Mouse (Mus musculus) left cerebral cortex, adult 8-10 months (tissue): ENCODE measurements around the gene Bnip3. TPM values are rescaled to one million over a fixed set of nuclear protein-coding genes. Genes with fewer than 3 reads are reported as not detected.

Experiments used
- DNase-seq, 2 experiments: peaks; one replicate each; pipeline ENCODE4 v3.0.0; 2022; ENCODE audit warnings: low spot score in 2 of 2
- total RNA-seq, 4 experiments: library from RNA; stranded (reverse); gene quantifications; 2 replicates each; pipeline ENCODE4 v1.2.4; 2022

Gene Bnip3
- total RNA-seq, 4 experiments from 2014 or later, result 129 to 161 (median 140) TPM

GRCm38 (mm10) chr7:138906441-138906840 is 2.9 kb downstream of the Bnip3 start:
- DNase-seq, result no peak

DNA sequence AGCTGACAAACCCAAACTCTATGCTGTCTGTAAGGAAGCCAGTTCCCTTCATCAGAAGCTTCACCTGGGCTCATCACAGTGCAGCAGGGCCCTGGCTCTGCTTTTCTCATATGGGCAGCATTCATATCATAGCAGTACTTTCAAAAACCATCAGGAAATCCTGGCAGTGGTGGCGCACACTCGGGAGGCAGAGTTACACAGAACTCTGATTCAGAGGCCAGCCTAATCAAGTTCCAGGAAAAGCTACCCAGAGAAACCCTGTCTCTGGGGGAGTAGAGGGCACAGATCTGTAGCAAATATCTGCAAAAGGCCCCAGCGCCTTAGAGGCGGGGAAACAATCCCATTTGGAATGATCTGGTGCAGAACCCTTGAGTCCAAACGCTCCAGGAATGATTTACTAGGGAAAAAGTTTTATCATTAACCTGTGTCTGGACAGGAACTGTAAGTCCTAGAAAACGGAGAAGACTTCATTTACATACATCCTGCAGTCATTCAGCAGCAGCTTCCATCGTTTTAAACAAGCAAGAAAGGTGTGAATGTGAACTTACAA is 5.4 kb downstream of the Bnip3 start:
- no peak for DNase-seq

DNA sequence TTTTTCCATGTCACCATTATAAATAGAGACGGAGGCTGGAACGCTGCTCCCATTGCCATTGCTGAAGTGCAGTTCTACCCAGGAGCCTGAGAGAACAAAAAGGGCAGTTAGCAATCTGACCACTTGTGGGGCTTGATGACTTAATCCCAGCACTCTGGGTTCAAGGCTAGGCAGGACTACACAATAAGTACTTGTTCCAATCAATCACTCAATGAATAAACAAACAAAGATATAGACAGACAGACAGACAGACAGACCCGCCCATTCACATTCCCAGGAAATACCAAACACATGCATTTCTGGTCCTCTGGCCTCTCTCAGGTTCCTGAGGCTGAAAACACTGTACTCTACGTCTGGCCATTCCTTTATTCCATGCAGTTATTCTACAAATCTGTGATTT is 10.6 kb downstream of the Bnip3 start:
- no peak for DNase-seq

DNA sequence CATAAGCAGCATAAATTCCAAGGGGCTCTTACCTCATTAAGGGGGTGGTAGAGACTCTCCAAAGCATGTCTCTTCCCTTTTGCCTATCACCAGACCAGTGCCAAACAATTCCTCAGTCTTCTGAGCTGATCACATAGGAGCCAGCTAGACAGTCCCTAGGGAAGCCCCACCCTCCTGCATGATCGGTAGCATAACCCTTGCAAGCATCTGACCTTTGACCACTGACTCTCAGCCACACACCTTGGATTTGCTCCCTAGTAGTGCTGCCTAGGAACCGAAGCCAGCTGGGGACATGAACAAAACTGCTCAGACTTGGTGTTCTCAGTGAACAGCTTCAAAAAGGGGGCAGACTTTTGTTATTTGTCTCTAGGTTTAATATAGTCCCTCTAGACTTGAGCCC is 11.2 kb downstream of the Bnip3 start:
- no peak for DNase-seq

GRCm38 (mm10) chr7:138885365-138886289 is 23.7 kb downstream of the Bnip3 start:
- no peak for DNase-seq

- DNase-seq, result no peak
Observed at GRCm38 (mm10) chr7:138883724-138884123, 25.6 kb downstream of the Bnip3 start.

- DNase-seq, result no peak
Observed at GRCm38 (mm10) chr7:138875031-138875430, 34.3 kb downstream of the Bnip3 start.

GRCm38 (mm10) chr7:138872956-138873355 is 36.4 kb downstream of the Bnip3 start:
- DNase-seq, result no peak

- no peak for DNase-seq
Observed at GRCm38 (mm10) chr7:138868316-138868715, 41.0 kb downstream of the Bnip3 start.

GRCm38 (mm10) chr7:138867286-138867685 is 42.0 kb downstream of the Bnip3 start:
- DNase-seq, result no peak

DNA sequence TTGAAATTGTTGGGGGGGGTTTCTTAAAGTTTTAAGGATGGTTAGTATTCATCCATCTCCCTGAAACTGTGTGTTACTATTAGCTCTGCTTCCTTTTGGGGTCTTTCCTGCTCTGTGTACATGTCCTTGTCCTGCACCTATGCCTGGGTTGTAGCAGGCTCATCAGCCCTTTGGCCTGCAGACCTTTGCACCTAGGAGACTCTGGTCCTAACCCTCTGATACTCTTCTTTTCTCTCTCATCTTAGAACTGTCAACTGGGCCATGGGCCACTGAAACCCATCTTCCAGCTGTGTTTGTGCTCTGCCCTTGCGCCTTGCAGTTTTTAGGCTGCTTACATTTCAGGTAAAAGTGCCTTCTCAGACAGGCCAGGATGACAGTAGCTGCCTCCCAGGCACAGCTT is 44.5 kb downstream of the Bnip3 start:
- DNase-seq, result no peak

- no peak for DNase-seq
Observed at GRCm38 (mm10) chr7:138863950-138864572, 45.3 kb downstream of the Bnip3 start.

DNA sequence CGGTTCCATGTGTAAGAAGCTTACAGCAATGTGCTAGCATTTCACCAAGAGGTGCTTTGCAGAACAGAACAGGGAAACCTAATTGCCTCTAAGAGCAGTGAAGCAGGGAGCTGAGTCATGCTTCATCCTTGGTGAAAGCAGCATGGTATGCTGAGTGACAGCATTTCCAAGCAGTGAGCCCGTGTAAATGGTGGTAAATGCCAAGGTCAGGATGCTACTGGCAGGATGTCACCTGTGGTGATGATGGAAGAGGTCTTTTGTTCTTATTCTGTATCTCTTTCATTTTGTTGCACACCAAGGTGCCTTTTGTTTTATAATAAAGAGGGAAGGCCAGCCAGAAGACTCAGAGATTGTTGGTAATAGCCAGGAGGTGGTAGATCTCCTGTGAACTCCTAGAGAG is 52.6 kb downstream of the Bnip3 start:
- no peak for DNase-seq

DNA sequence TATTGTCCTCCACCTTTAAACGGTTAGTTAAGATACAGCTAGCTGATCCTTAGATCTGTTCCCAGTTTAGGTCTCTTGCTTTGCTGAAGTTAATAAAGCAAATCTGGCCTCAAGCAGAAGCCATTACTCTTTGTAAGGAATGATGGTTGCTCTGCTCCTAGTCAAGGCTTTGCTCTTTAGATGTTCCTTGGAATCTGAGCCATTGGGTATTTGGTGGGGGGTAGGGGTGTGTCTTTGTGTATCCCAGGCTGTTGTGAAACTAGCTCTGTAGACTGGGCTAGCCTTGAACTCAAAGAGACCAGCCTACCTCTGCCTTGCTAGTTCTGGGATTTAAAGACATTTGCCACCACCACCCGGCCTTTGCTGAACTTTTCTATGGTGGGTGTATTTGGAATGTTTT is 55.1 kb downstream of the Bnip3 start:
- no peak for DNase-seq

DNA sequence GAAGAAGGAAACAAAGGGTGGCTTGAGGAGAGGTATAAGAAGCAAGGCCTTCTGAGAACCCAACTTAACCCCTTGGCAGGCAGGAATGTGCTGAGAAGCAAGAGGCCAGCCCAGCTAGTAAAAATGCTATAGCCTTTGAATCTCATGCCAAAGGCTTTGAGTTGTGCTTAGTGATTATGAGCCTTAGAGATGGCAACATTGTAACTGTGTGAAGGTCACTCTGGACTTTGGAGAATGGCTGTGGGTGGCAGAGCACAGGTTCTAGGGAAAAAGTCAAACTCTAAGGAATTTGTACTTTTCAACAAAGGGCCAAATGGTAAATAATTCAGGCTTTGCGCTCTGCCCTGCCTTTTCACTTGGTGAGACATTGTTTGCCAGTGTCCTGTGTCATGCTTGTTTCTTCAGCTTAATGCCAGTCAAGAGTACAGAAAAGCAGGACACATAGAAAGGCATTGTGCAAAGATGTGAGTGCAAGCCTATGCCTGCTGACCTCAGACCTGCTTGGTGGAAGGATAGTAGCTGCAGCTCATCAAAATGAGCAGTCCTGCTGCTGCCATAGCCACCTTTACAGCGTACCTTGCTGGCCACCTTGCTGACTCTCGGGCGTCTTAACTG is 55.8 kb downstream of the Bnip3 start:
- no peak for DNase-seq

DNA sequence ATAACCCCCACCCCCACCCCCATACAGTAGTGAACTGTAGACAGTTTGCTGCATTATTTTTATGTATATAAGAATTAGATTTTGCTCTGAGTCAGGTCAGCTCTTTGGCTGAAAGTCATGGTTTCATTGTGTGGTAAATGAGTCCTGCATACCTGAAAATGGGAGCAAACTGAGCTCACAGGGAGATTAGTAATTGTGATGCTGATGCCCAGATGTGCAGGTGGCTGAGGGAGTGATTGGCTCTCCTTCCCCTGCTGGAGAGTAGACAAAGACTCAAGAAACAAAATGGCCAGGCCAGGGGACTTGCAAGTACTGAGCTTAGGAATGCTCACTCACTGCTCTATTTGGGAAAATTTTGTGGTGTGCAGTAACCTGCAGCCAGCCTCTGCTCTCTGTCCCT is 59.2 kb downstream of the Bnip3 start:
- no peak for DNase-seq

GRCm38 (mm10) chr7:138848028-138848920 is 61.0 kb downstream of the Bnip3 start:
- no peak for DNase-seq

GRCm38 (mm10) chr7:138847316-138848027 is 61.8 kb downstream of the Bnip3 start:
- no peak for DNase-seq

DNA sequence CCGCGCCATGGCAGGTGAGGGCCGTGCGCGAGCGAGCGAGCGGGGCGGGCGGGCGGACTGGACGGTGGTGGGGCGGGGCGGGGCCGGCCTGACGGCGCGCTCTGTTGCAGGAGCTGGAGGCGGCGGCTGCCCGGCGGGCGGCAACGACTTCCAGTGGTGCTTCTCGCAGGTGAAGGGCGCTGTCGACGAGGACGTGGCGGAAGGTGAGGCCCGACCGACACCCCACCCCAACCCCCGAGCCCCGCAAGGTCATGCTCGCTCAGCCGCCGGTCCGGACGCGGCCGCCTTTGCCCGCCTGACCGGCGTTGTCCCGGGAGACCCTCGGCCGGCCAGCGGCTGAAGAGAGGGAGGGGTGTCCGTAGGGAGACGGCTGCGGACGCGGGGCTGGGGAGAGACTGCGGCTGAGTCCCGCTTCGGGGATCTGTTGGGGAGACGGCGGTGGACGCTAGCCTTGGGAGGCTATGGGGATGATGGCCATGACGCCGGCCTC is 62.8 kb downstream of the Bnip3 start:
- DNase-seq, result no peak
